Mouse (Mus musculus): ENCODE data around the gene Eif4g3.

- TF ChIP-seq CTCF (IDR thresholded peaks at IDR 0.05; ENCODE audit: insufficient read depth, low read depth, low read length) (no peak), POLR2A (IDR thresholded peaks at IDR 0.05; ENCODE audit: insufficient read depth, low read depth, low read length) (no peak)
Observed at GRCm38 (mm10) chr4:138100456-138100855, 107.6 kb downstream of the Eif4g3 start.
